Mouse (Mus musculus): ENCODE results near the gene Rapgef5. TPM values are rescaled to one million over a fixed set of nuclear protein-coding genes. Genes with fewer than 3 reads are reported as not detected.

Gene Rapgef5
- polyA plus RNA-seq, 1 experiment from 2014 or later: 25.7 TPM

DNA sequence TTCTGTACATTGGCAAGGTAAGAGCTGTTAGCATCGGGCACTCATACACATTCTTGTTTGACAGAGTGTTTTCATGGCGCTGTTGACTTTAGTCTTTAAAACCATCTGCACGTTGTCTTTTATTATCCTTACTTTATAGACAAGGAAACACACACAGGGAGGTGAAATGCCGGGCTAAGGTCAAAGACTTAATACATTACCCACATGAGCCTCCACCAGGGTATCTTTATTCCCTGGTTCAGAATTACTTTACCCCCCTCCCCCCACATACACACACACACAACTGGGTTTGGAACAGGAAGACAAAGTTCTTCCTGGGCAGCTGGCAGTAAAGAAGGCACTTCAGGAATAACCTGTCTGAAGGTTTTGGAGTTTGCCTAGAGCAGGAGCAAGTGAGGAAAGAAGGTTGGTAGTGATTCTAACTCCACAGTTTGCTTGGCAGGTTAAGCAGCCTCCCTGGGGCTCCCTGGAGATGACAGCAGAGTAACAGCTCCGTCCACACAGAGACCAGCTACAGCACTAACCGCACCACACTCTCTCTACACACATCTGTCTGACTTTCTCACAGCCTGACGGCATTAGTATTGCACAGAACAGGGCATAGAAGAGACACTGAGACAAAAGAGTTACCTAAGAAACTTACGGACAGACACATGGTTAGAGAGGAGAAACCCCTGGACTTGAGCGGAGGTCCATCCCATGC lies 8.2 kb downstream of the Rapgef5 start:
- DNase-seq (ENCODE audit: low spot score) (no peak), ATAC-seq (no peak)
- no peaks in the 10 kb centered on the region for H3K27me3 ChIP-seq (replicated peaks; ENCODE audit: control insufficient read depth, insufficient read depth, low read length)
- H3K9ac ChIP-seq (ENCODE audit: low read length): no peak overlapping the region
- WGBS: 81% methylated on average over 9 of the region's 9 CpGs
- no peak overlapping the region for H3K27ac ChIP-seq (ENCODE audit: low read depth, low read length)
- no peaks in the 10 kb centered on the region for H3K9me3 ChIP-seq (replicated peaks; ENCODE audit: control insufficient read depth, low read length)
- H3K36me3 ChIP-seq (ENCODE audit: control insufficient read depth, insufficient read depth, low read length): no peaks in the 10 kb centered on the region
- H3K4me2 ChIP-seq (ENCODE audit: low read length): no peak overlapping the region
- H3K4me1 ChIP-seq (ENCODE audit: control insufficient read depth, insufficient read depth, low read length): no peaks in the 10 kb centered on the region
- no peak overlapping the region for H3K4me3 ChIP-seq (ENCODE audit: low read depth, low read length)

GRCm38 (mm10) chr12:117527889-117528288 lies 11.6 kb downstream of the Rapgef5 start:
- no peaks in the 10 kb centered on the region for H3K4me1 ChIP-seq (ENCODE audit: control insufficient read depth, insufficient read depth, low read length)
- H3K4me3 ChIP-seq (ENCODE audit: low read depth, low read length): no peak overlapping the region
- ATAC-seq (no peak), DNase-seq (ENCODE audit: low spot score) (no peak)
- no peak overlapping the region for H3K27ac ChIP-seq (ENCODE audit: low read depth, low read length)
- H3K27me3 ChIP-seq (replicated peaks; ENCODE audit: control insufficient read depth, insufficient read depth, low read length): no peaks in the 10 kb centered on the region
- 86% methylated on average over 3 of the region's 3 CpGs for WGBS
- H3K9ac ChIP-seq (ENCODE audit: low read length): no peak overlapping the region
- H3K36me3 ChIP-seq (ENCODE audit: control insufficient read depth, insufficient read depth, low read length): no peaks in the 10 kb centered on the region
- H3K9me3 ChIP-seq (replicated peaks; ENCODE audit: control insufficient read depth, low read length): no peaks in the 10 kb centered on the region
- H3K4me2 ChIP-seq (ENCODE audit: low read length): no peak overlapping the region

- H3K27ac ChIP-seq (ENCODE audit: low read depth, low read length): no peak overlapping the region
- DNase-seq (ENCODE audit: low spot score): no peak
- no peak for ATAC-seq
These were observed 12.3 kb downstream of the Rapgef5 start for GRCm38 (mm10) chr12:117528509-117529145.

GRCm38 (mm10) chr12:117531106-117531505 lies 14.8 kb downstream of the Rapgef5 start:
- Histone ChIP-seq H3K36me3 (ENCODE audit: control insufficient read depth, insufficient read depth, low read length) (no peaks in the 10 kb centered on the region), H3K4me3 (ENCODE audit: low read depth, low read length) (no peak overlapping the region), H3K27ac (ENCODE audit: low read depth, low read length) (no peak overlapping the region), H3K9ac (ENCODE audit: low read length) (no peak overlapping the region), H3K4me1 (ENCODE audit: control insufficient read depth, insufficient read depth, low read length) (peaks cover 3% of the 10 kb centered on the region; the same call in 1 of the 2 replicates), H3K4me2 (ENCODE audit: low read length) (no peak overlapping the region), H3K9me3 (replicated peaks; ENCODE audit: control insufficient read depth, low read length) (no peaks in the 10 kb centered on the region), H3K27me3 (replicated peaks; ENCODE audit: control insufficient read depth, insufficient read depth, low read length) (peaks cover 21% of the 10 kb centered on the region)
- 91% methylated on average over 4 of the region's 4 CpGs for WGBS
- DNase-seq (ENCODE audit: low spot score): no peak
- ATAC-seq: no peak

More at GRCm38 (mm10) chr12:117528509-117529145, 12.3 kb downstream of the Rapgef5 start:
- no peak overlapping the region for H3K4me2 ChIP-seq (ENCODE audit: low read length)
- no peaks in the 10 kb centered on the region for H3K4me1 ChIP-seq (ENCODE audit: control insufficient read depth, insufficient read depth, low read length)
- H3K36me3 ChIP-seq (ENCODE audit: control insufficient read depth, insufficient read depth, low read length): no peaks in the 10 kb centered on the region
- H3K9me3 ChIP-seq (replicated peaks; ENCODE audit: control insufficient read depth, low read length): no peaks in the 10 kb centered on the region
- WGBS: 79% methylated on average over 4 of the region's 4 CpGs
- H3K9ac ChIP-seq (ENCODE audit: low read length): no peak overlapping the region
- H3K27me3 ChIP-seq (replicated peaks; ENCODE audit: control insufficient read depth, insufficient read depth, low read length): peaks cover 7% of the 10 kb centered on the region
- no peak overlapping the region for H3K4me3 ChIP-seq (ENCODE audit: low read depth, low read length)

GRCm38 (mm10) chr12:117533176-117534086 lies 17.2 kb downstream of the Rapgef5 start:
- H3K9me3 ChIP-seq (replicated peaks; ENCODE audit: control insufficient read depth, low read length): no peaks in the 10 kb centered on the region
- no peak overlapping the region for H3K27ac ChIP-seq (ENCODE audit: low read depth, low read length)
- peak; percentile 55 for DNase-seq (ENCODE audit: low spot score)
- peak overlapping the region; percentile 66 for H3K9ac ChIP-seq (ENCODE audit: low read length)
- H3K36me3 ChIP-seq (ENCODE audit: control insufficient read depth, insufficient read depth, low read length): no peaks in the 10 kb centered on the region
- peak overlapping the region; percentile 88 for H3K4me2 ChIP-seq (ENCODE audit: low read length)
- peak; percentile 86 for ATAC-seq
- H3K27me3 ChIP-seq (replicated peaks; ENCODE audit: control insufficient read depth, insufficient read depth, low read length): peaks cover 21% of the 10 kb centered on the region
- WGBS: 3% methylated on average over 38 of the region's 64 CpGs
- H3K4me1 ChIP-seq (ENCODE audit: control insufficient read depth, insufficient read depth, low read length): peaks cover 3% of the 10 kb centered on the region; the same call in 1 of the 2 replicates
- H3K4me3 ChIP-seq (ENCODE audit: low read depth, low read length): peak overlapping the region; percentile 62

DNA sequence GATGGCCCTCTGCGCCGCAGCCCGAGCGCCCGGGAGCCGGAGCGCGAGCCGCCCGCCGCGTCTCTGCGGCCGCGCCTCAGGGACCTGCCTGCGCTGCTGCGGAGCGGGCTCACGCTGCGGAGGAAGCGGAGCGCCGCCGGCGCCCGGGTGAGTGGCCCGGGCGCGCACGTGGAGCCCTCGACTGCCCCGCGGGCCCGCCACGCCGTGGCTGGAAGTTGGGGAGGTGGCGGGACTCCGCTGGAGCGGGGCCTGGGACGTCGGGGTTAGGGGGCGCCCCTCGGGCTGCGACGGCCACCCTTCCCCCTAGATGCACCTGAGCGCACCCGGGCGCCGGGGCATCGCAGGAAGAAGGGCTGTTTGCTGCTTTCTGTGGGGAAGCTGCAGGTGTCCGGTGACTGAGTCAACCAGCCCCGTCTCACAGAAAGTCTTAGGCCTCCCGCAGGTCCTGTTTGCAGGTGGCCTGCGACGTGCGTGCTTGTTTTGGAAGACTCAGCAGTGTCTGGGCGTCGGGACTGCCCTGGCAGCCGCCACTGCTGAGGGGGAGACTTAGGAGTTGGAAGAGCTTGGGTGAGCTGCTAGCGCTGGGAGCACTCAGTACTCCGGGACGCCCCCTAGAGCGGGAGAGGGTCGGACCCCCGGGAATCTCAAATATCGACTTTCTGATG lies 17.9 kb downstream of the Rapgef5 start:
- Histone ChIP-seq H3K4me1 (ENCODE audit: control insufficient read depth, insufficient read depth, low read length) (peaks cover 3% of the 10 kb centered on the region; the same call in 1 of the 2 replicates), H3K4me3 (ENCODE audit: low read depth, low read length) (peak overlapping the region; percentile 62), H3K36me3 (ENCODE audit: control insufficient read depth, insufficient read depth, low read length) (no peaks in the 10 kb centered on the region), H3K4me2 (ENCODE audit: low read length) (peak overlapping the region; percentile 88), H3K9ac (ENCODE audit: low read length) (peak overlapping the region; percentile 66), H3K27me3 (replicated peaks; ENCODE audit: control insufficient read depth, insufficient read depth, low read length) (peaks cover 21% of the 10 kb centered on the region), H3K27ac (ENCODE audit: low read depth, low read length) (0 out of 2 replicates have a peak overlapping the region, but pooled peaks have one; percentile 5), H3K9me3 (replicated peaks; ENCODE audit: control insufficient read depth, low read length) (no peaks in the 10 kb centered on the region)
- DNase-seq (ENCODE audit: low spot score): peak; percentile 46
- ATAC-seq: peak; percentile 86
- under 1% methylated on average over 58 of the region's 66 CpGs for WGBS

- Histone ChIP-seq H3K9ac (ENCODE audit: low read length) (no peak overlapping the region), H3K9me3 (replicated peaks; ENCODE audit: control insufficient read depth, low read length) (no peaks in the 10 kb centered on the region), H3K4me1 (ENCODE audit: control insufficient read depth, insufficient read depth, low read length) (no peaks in the 10 kb centered on the region), H3K27ac (ENCODE audit: low read depth, low read length) (no peak overlapping the region), H3K4me2 (ENCODE audit: low read length) (no peak overlapping the region), H3K4me3 (ENCODE audit: low read depth, low read length) (no peak overlapping the region), H3K27me3 (replicated peaks; ENCODE audit: control insufficient read depth, insufficient read depth, low read length) (peaks cover under 1% of the 10 kb centered on the region), H3K36me3 (ENCODE audit: control insufficient read depth, insufficient read depth, low read length) (no peaks in the 10 kb centered on the region)
- 62% methylated on average over 2 of the region's 2 CpGs for WGBS
- DNase-seq (ENCODE audit: low spot score) (no peak), ATAC-seq (no peak)
These were observed 24.1 kb downstream of the Rapgef5 start for GRCm38 (mm10) chr12:117540352-117540751.

GRCm38 (mm10) chr12:117545277-117545676 lies 29.0 kb downstream of the Rapgef5 start:
- H3K9me3 ChIP-seq (replicated peaks; ENCODE audit: control insufficient read depth, low read length): no peaks in the 10 kb centered on the region
- no peaks in the 10 kb centered on the region for H3K27me3 ChIP-seq (replicated peaks; ENCODE audit: control insufficient read depth, insufficient read depth, low read length)
- DNase-seq (ENCODE audit: low spot score) (no peak), ATAC-seq (no peak)
- WGBS: 89% methylated on average over 6 of the region's 6 CpGs
- no peaks in the 10 kb centered on the region for H3K4me1 ChIP-seq (ENCODE audit: control insufficient read depth, insufficient read depth, low read length)
- no peak overlapping the region for H3K4me2 ChIP-seq (ENCODE audit: low read length)
- no peak overlapping the region for H3K27ac ChIP-seq (ENCODE audit: low read depth, low read length)
- H3K4me3 ChIP-seq (ENCODE audit: low read depth, low read length): no peak overlapping the region
- H3K9ac ChIP-seq (ENCODE audit: low read length): no peak overlapping the region
- no peaks in the 10 kb centered on the region for H3K36me3 ChIP-seq (ENCODE audit: control insufficient read depth, insufficient read depth, low read length)
